In genomic region chr10:25397767-25398690, GRCm38 (mm10) we compare ENCODE assay signal across 15 mouse cellular contexts. TPM values are rescaled to one million over a fixed set of nuclear protein-coding genes. Genes with fewer than 3 reads are reported as not detected.
DNase-seq lines count a peak whose midpoint lies in the region; ATAC-seq and TF ChIP-seq lines count a peak whose summit lies in the region.
"Had no signal": no experiment of that assay in that cellular context is flagged by ENCODE, and none has a peak within 500 bp of the region (broad histone marks: within the 10 kb centered on the region; RNA-seq: fewer than 3 reads in every experiment).

No protein-coding gene starts in this region.

- DNase-seq in heart, postnatal 14 days: no peak
- DNase-seq in left cerebral cortex, adult 2 months (ENCODE audit: extremely low spot score in 1 of 2, low spot score in 2 of 2): no peak
- DNase-seq in left cerebral cortex, postnatal 36 days (ENCODE audit: low spot score in 2 of 2): no peak
- peak; percentile 77 for DNase-seq in A20 (ENCODE audit: low read depth, low spot score)
- no peak for DNase-seq in spleen, postnatal 4 days (ENCODE audit: low spot score in 2 of 2)
- DNase-seq: adrenal gland, postnatal 14 days; cerebellum, postnatal 25 days; thymus, adult 18-20 months had no signal

- H3K9ac ChIP-seq in heart, embryonic 11.5 days (ENCODE audit: low read depth, low read length): no peak overlapping the region
- no peak overlapping the region for H3K9ac ChIP-seq in intestine, embryonic 15.5 days
- no peak overlapping the region for H3K9ac ChIP-seq in hindbrain, embryonic 16.5 days (ENCODE audit: low read depth, low read length)
- H3K9ac ChIP-seq: liver, embryonic 14.5 days; neural tube, embryonic 12.5 days had no signal

- intact Hi-C loops in heart, postnatal 14 days (cut with DNase I): no loop called here
- intact Hi-C loops in left cerebral cortex, adult 2 months (cut with DNase I): no loop called here
- intact Hi-C loops in left cerebral cortex, postnatal 36 days (cut with DNase I): no loop called here

- H3K27ac ChIP-seq in heart, embryonic 11.5 days (ENCODE audit: low read depth, low read length): no peak overlapping the region
- 0 out of 2 replicates have a peak overlapping the region, but pooled peaks have one; percentile 5 for H3K27ac ChIP-seq in left cerebral cortex, adult 2 months
- no peak overlapping the region for H3K27ac ChIP-seq in intestine, embryonic 15.5 days
- no peak overlapping the region for H3K27ac ChIP-seq in hindbrain, embryonic 16.5 days (ENCODE audit: low read depth, low read length)
- H3K27ac ChIP-seq: embryonic facial prominence, embryonic 10.5 days; liver, embryonic 14.5 days; neural tube, embryonic 12.5 days had no signal

- H3K4me1 ChIP-seq in heart, embryonic 11.5 days (ENCODE audit: control insufficient read depth, insufficient read depth, low read length): peaks cover 39% of the 10 kb centered on the region
- H3K4me1 ChIP-seq in intestine, embryonic 15.5 days (replicated peaks): no peaks in the 10 kb centered on the region
- H3K4me1 ChIP-seq in hindbrain, embryonic 16.5 days (ENCODE audit: control insufficient read depth, insufficient read depth, low read depth, low read length): no peaks in the 10 kb centered on the region; the same call in 1 of the 2 replicates
- H3K4me1 ChIP-seq: neural tube, embryonic 12.5 days had no signal

- WGBS in heart, embryonic 11.5 days (ENCODE audit: insufficient replicate concordance): 38% methylated on average over 14 of the region's 14 CpGs
- WGBS in intestine, embryonic 15.5 days: 47% methylated on average over 14 of the region's 14 CpGs
- WGBS in hindbrain, embryonic 16.5 days: 59% methylated on average over 14 of the region's 14 CpGs

- H3K27me3 ChIP-seq in heart, embryonic 11.5 days (ENCODE audit: control insufficient read depth, insufficient read depth, low read length): no peaks in the 10 kb centered on the region
- H3K27me3 ChIP-seq in intestine, embryonic 15.5 days (replicated peaks): no peaks in the 10 kb centered on the region
- no peaks in the 10 kb centered on the region for H3K27me3 ChIP-seq in hindbrain, embryonic 16.5 days (replicated peaks; ENCODE audit: control insufficient read depth, insufficient read depth, low read length)
- H3K27me3 ChIP-seq: neural tube, embryonic 12.5 days had no signal

- no peak overlapping the region for H3K4me3 ChIP-seq in heart, embryonic 11.5 days (ENCODE audit: low read depth, low read length)
- H3K4me3 ChIP-seq in left cerebral cortex, adult 2 months: no peak overlapping the region
- no peak overlapping the region for H3K4me3 ChIP-seq in intestine, embryonic 15.5 days (replicated peaks)
- no peak overlapping the region for H3K4me3 ChIP-seq in hindbrain, embryonic 16.5 days (ENCODE audit: low read length)
- H3K4me3 ChIP-seq: embryonic facial prominence, embryonic 10.5 days; neural tube, embryonic 12.5 days had no signal

- H3K4me2 ChIP-seq in heart, embryonic 11.5 days: peak overlapping the region; percentile 27
- H3K4me2 ChIP-seq in intestine, embryonic 15.5 days (replicated peaks): no peak overlapping the region
- H3K4me2 ChIP-seq in hindbrain, embryonic 16.5 days (ENCODE audit: low read length): no peak overlapping the region
- H3K4me2 ChIP-seq: neural tube, embryonic 12.5 days had no signal

- ATAC-seq in heart, embryonic 11.5 days (replicated peaks; ENCODE audit: insufficient number of reproducible peaks, low FRiP score, low TSS enrichment): no peak
- peak; percentile 62 for ATAC-seq in intestine, embryonic 15.5 days
- ATAC-seq in hindbrain, embryonic 16.5 days: no peak

- no peak for TF ChIP-seq CTCF in left cerebral cortex, adult 2 months (IDR thresholded peaks at IDR 0.05)

- H3K9me3 ChIP-seq in heart, embryonic 11.5 days (replicated peaks; ENCODE audit: control insufficient read depth, low read length): no peaks in the 10 kb centered on the region
- no peaks in the 10 kb centered on the region for H3K9me3 ChIP-seq in intestine, embryonic 15.5 days
- no peaks in the 10 kb centered on the region for H3K9me3 ChIP-seq in hindbrain, embryonic 16.5 days (ENCODE audit: control insufficient read depth, low read length)
- H3K9me3 ChIP-seq: embryonic facial prominence, embryonic 10.5 days; G1E; neural tube, embryonic 12.5 days had no signal

- H3K36me3 ChIP-seq in heart, embryonic 11.5 days (ENCODE audit: control insufficient read depth, insufficient read depth, low read length): no peaks in the 10 kb centered on the region
- no peaks in the 10 kb centered on the region for H3K36me3 ChIP-seq in intestine, embryonic 15.5 days
- H3K36me3 ChIP-seq in hindbrain, embryonic 16.5 days (ENCODE audit: control insufficient read depth, insufficient read depth, low read length): no peaks in the 10 kb centered on the region
- H3K36me3 ChIP-seq: embryonic facial prominence, embryonic 10.5 days; G1E; neural tube, embryonic 12.5 days had no signal

RNA-seq across cellular contexts. Expression of gene Epb41l2, which starts 38.4 kb away (rescaled TPM):
- polyA plus RNA-seq in heart, embryonic 11.5 days (2014; fragmentation: Nextera tagmentation; extraction: Ambion mirVana): 51.5 and 54.2 TPM in 2 replicates
- 10 to 100 TPM; 66.4 to 68.5 TPM for total RNA-seq in heart, postnatal 14 days (2021)
- 100 to 1,000 TPM; 123 to 127 TPM for total RNA-seq in left cerebral cortex, adult 2 months (2021)
- 100 to 1,000 TPM; 118 to 145 TPM for total RNA-seq in left cerebral cortex, postnatal 36 days (2021)
- 40.1 and 42.1 TPM in 2 replicates for polyA plus RNA-seq in intestine, embryonic 15.5 days (2015; fragmentation: Nextera tagmentation; extraction: Ambion mirVana)
- 30.0 and 35.1 TPM in 2 replicates for polyA plus RNA-seq in hindbrain, embryonic 16.5 days (2015; fragmentation: Nextera tagmentation; extraction: Ambion mirVana)
- polyA plus RNA-seq: G1E had no signal
